Mouse (Mus musculus): Measurements from ENCODE around the gene Poc1b. TPM values are rescaled to one million over a fixed set of nuclear protein-coding genes. Genes with fewer than 3 reads are reported as not detected.
A peak's percentile ranks its signal among the peaks of the same experiment; 100 is the strongest.

Gene Poc1b
- polyA plus RNA-seq, 1 experiment, result 21.8 TPM

DNA sequence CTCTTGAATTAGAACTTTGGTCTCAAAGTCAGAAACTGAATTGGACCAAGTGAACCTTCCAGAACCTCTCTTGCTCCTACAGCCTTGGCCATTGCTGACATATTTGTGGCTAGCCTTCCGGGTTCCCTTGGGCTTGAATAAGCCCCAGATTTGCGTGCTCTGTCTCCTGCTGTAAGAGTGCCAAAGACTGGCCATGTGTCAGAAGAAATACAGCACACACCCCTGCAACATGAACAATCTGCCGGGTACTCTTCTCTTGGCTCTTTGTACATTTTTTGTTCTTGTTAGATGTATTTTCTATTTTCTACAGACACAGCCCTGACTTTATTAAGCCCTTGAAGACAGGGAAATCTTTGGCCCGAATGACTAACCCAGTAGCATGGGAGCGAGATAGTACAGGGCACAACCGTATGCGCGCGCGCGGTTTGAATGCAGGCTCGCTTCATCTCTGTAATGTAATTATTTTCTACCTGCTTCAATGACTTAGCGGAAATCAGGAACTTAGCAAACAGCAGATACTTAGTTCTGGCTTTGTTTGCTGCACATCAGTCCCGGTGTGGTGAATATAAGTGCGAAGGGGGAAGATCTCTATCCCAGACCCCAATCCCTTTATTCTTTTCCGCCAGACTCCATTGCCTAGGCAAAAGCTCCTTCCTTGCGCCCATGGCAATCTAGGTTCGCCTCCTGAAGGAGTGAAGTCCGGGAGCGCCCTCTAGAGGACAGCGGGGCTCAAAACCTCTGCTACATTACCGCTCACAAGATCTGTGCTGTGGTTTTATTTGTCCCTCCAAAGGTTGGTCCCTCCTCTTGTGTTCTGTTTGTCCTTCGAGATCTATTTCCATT lies 22.2 kb upstream of the Poc1b start:
- TF ChIP-seq CTCF (IDR thresholded peaks at IDR 0.05; ENCODE audit: low read depth, low read length), result peak; percentile 88
- no peak for TF ChIP-seq POLR2A (IDR thresholded peaks at IDR 0.05; ENCODE audit: borderline replicate concordance, low read depth, low read length)
- no peak overlapping the region for H3K27ac ChIP-seq (ENCODE audit: insufficient read depth, low read depth, low read length)

DNA sequence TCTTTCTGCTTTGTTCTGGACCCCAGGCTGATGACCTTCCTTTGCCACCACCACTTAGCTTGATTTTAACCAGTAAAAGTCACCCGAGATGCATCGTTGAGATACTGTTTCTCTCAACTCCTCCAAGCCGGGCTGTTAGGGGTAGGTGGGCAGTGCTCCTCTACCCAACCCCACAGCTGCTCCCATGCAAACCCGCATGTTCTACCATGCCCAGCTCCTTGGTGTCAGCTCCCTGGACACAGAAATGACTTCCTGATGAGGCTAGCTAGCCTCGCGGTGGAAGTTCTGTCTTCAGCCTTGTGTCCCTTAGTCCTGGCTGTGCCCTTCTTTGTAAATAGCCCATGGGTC lies 21.6 kb upstream of the Poc1b start:
- H3K4me3 ChIP-seq (ENCODE audit: insufficient read depth, low read length), result no peak overlapping the region
- TF ChIP-seq POLR2A (IDR thresholded peaks at IDR 0.05; ENCODE audit: borderline replicate concordance, low read depth, low read length), result no peak
- no peak for TF ChIP-seq CTCF (IDR thresholded peaks at IDR 0.05; ENCODE audit: low read depth, low read length)
- H3K27ac ChIP-seq (ENCODE audit: insufficient read depth, low read depth, low read length), result no peak overlapping the region
- peaks cover 37% of the 10 kb centered on the region for H3K4me1 ChIP-seq (ENCODE audit: control insufficient read depth, insufficient read depth, low read length)

More for the DNA sequence above, 22.2 kb upstream of the Poc1b start:
- Histone ChIP-seq H3K4me3 (ENCODE audit: insufficient read depth, low read length) (no peak overlapping the region), H3K4me1 (ENCODE audit: control insufficient read depth, insufficient read depth, low read length) (peaks cover 37% of the 10 kb centered on the region)

DNA sequence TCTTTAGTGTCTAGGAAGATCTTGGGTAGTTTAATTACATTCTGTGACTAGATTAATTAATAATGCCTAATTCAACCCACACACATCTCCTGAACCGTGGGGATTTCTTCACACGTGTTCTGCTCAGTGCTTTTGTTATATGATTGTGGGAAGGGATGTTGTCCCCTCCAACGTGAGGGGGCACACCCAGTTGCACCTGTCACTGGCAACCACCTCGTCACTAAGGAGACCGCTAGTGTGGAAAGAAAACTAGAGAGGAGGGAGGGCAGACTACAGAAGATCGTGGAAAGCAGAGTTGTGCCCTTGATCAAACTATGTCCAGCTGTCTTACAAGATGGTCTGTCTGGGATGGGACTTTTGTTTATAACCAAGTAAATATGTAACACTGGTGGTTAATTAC lies 20.8 kb upstream of the Poc1b start:
- TF ChIP-seq CTCF (IDR thresholded peaks at IDR 0.05; ENCODE audit: low read depth, low read length) (no peak), POLR2A (IDR thresholded peaks at IDR 0.05; ENCODE audit: borderline replicate concordance, low read depth, low read length) (no peak)
- H3K27ac ChIP-seq (ENCODE audit: insufficient read depth, low read depth, low read length), result no peak overlapping the region
- H3K4me3 ChIP-seq (ENCODE audit: insufficient read depth, low read length), result no peak overlapping the region
- H3K4me1 ChIP-seq (ENCODE audit: control insufficient read depth, insufficient read depth, low read length), result peaks cover 35% of the 10 kb centered on the region

DNA sequence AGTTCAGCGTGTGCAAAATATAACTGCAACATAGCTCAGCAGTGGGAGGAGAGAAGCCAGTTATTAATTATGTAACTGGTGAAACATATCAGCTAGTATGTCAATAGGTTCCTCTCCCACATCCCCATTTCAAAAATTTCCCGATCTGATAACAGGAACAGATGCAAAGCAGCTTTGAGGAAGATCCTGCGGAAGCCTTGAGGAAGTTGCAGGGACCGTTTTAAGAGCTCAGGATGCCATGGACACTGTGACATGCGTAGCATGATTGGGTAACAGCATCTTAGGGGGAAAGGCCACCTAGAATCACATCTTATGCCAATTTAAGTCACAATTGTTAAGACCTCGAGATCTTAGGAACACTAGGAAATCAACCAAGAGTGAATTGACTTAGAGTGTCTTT lies 16.9 kb upstream of the Poc1b start:
- TF ChIP-seq POLR2A (IDR thresholded peaks at IDR 0.05; ENCODE audit: borderline replicate concordance, low read depth, low read length) (no peak), CTCF (IDR thresholded peaks at IDR 0.05; ENCODE audit: low read depth, low read length) (no peak)
- Histone ChIP-seq H3K4me3 (ENCODE audit: insufficient read depth, low read length) (no peak overlapping the region), H3K27ac (ENCODE audit: insufficient read depth, low read depth, low read length) (no peak overlapping the region), H3K4me1 (ENCODE audit: control insufficient read depth, insufficient read depth, low read length) (peaks cover 20% of the 10 kb centered on the region)

DNA sequence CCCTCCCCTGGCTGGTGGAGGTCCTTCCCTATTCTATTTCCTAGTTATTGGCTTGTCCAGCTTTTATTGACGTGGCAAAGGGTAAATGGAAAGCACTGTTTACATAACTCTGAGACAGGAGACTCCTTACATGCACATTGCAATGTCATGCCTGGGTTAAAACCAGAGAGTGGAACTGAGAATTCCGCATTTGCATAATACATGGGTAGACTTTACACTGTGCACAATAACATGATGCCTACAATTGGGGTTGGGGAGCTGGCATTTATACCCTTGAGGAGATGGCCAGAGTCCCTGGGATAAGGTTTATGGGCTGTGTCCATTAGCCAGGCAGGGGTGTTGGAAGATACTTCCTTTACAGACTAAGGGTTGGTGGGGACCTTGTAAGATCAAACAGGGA lies 13.5 kb upstream of the Poc1b start:
- Histone ChIP-seq H3K4me3 (ENCODE audit: insufficient read depth, low read length) (no peak overlapping the region), H3K27ac (ENCODE audit: insufficient read depth, low read depth, low read length) (no peak overlapping the region), H3K4me1 (ENCODE audit: control insufficient read depth, insufficient read depth, low read length) (peaks cover 12% of the 10 kb centered on the region)
- TF ChIP-seq POLR2A (IDR thresholded peaks at IDR 0.05; ENCODE audit: borderline replicate concordance, low read depth, low read length), result no peak
- no peak for TF ChIP-seq CTCF (IDR thresholded peaks at IDR 0.05; ENCODE audit: low read depth, low read length)

DNA sequence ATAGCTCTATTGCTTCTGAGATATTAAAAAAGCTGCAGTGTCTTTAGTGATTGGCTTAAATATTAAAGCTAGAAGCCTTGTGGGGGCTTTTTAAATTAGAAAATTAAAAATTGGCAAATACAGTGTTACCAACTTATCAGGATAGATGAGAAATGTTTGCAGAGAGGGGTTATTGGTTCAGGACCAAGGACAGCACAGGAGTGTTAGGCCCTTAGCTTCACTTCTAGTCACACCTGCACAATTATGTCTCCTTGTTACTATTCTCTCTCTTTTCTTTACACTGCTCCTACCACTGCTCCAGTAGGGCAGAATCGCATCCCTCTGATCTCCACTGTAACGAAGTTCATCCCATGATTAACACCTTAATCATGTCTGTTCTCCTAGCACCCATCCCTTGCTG lies 11.7 kb upstream of the Poc1b start:
- H3K27ac ChIP-seq (ENCODE audit: insufficient read depth, low read depth, low read length), result no peak overlapping the region
- no peak for TF ChIP-seq POLR2A (IDR thresholded peaks at IDR 0.05; ENCODE audit: borderline replicate concordance, low read depth, low read length)
- TF ChIP-seq CTCF (IDR thresholded peaks at IDR 0.05; ENCODE audit: low read depth, low read length), result no peak

DNA sequence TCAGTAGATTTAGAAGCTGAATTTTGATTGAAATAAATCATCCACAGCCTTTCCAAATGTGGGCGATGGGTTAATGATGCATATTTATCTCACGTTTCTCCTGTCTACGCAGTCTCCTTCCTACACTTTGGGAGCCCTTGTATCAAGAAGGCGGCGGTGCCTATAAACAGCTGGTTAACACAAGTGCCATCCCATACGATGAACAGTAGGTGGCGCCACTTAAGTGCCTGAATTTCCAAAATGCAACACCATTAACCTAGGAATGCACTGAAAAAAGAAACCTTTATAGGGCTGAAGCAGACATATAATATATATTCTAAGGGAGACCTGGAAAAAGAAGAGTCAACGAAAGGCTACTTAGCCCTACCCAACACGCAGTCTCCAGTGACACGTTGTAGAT lies 9.5 kb upstream of the Poc1b start:
- no peak overlapping the region for H3K27ac ChIP-seq (ENCODE audit: insufficient read depth, low read depth, low read length)
- TF ChIP-seq POLR2A (IDR thresholded peaks at IDR 0.05; ENCODE audit: borderline replicate concordance, low read depth, low read length), result no peak
- no peak for TF ChIP-seq CTCF (IDR thresholded peaks at IDR 0.05; ENCODE audit: low read depth, low read length)
- H3K4me3 ChIP-seq (ENCODE audit: insufficient read depth, low read length), result no peak overlapping the region
- H3K4me1 ChIP-seq (ENCODE audit: control insufficient read depth, insufficient read depth, low read length), result no peaks in the 10 kb centered on the region

More for the DNA sequence above, 11.7 kb upstream of the Poc1b start:
- Histone ChIP-seq H3K4me1 (ENCODE audit: control insufficient read depth, insufficient read depth, low read length) (peaks cover 4% of the 10 kb centered on the region), H3K4me3 (ENCODE audit: insufficient read depth, low read length) (no peak overlapping the region)

DNA sequence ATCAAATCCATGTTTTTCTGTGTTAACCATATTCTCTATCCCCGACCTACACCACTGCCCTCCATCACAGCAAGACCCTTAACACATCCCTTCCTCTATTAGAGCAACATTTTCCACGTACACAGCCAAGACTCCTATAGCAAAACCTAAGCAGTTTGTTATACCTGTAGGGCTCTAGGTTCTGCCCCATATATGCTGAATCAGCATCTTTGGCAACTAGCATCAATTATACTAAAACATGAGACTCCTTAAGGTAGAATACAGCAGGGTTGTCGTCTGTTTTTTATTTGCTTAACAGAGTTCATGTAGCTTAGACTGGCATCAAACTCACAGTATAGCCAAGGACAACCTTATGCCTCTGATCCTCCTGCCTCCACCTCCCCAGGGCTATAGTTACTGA lies 1.3 kb upstream of the Poc1b start:
- TF ChIP-seq POLR2A (IDR thresholded peaks at IDR 0.05; ENCODE audit: borderline replicate concordance, low read depth, low read length) (no peak), CTCF (IDR thresholded peaks at IDR 0.05; ENCODE audit: low read depth, low read length) (no peak)
- H3K4me3 ChIP-seq (ENCODE audit: insufficient read depth, low read length), result no peak overlapping the region
- H3K27ac ChIP-seq (ENCODE audit: insufficient read depth, low read depth, low read length), result no peak overlapping the region
- H3K4me1 ChIP-seq (ENCODE audit: control insufficient read depth, insufficient read depth, low read length), result peaks cover 6% of the 10 kb centered on the region; the same call in 1 of the 2 replicates

DNA sequence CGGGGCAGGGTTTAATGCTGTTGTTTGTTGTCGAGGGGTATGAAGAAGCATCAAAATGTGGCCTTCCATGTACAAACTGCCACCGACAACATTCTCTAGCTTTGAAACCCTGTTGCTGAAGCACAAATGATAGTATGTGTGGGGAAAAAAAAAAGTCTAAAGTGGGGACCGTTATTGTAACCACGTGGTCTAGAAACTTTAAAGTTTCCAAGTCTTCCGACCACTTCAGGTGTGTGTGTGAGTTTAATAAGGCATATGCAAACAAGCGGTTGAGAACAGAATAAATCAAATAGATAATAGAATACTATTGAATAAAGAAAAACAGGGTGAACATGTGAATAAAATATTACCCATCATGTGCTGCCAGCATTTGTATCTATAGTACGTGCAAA lies 529 bp upstream of the Poc1b start:
- Histone ChIP-seq H3K4me1 (ENCODE audit: control insufficient read depth, insufficient read depth, low read length) (peaks cover 6% of the 10 kb centered on the region; the same call in 1 of the 2 replicates), H3K27ac (ENCODE audit: insufficient read depth, low read depth, low read length) (peak overlapping the region; percentile 91; the same call in 1 of the 2 replicates), H3K4me3 (ENCODE audit: insufficient read depth, low read length) (peak overlapping the region; percentile 99)
- TF ChIP-seq CTCF (IDR thresholded peaks at IDR 0.05; ENCODE audit: low read depth, low read length) (no peak), POLR2A (IDR thresholded peaks at IDR 0.05; ENCODE audit: borderline replicate concordance, low read depth, low read length) (no peak)

DNA sequence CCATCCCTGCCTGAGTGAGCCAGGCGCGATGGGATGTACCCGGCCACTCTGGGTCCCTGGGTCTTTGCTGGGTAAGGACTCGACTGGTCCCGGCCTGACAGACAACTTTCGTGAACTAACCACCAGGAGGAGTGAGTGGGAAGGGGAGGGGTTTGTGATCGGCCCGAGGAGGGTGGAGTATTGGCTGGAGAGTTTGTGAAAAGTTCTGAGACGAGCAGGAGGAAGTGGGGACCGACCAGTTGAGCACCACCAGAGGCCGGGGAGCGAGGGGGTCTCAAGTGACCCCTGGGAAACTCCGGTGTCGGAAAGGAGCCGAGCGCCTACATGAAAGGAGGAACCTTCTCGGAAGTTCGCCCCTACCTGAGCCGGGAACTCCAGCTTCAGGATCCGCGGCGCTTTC lies 1.1 kb downstream of the Poc1b start, which contains the start of gene Galnt4:
Gene Galnt4, plus strand, starts transcription at position 196 of the 400 bp plus-strand sequence.
- Histone ChIP-seq H3K4me1 (ENCODE audit: control insufficient read depth, insufficient read depth, low read length) (peaks cover 6% of the 10 kb centered on the region; the same call in 1 of the 2 replicates), H3K4me3 (ENCODE audit: insufficient read depth, low read length) (peak within 1 kb of the TSS; percentile 99), H3K27ac (ENCODE audit: insufficient read depth, low read depth, low read length) (peak within 1 kb of the TSS; percentile 64)
- TF ChIP-seq POLR2A (IDR thresholded peaks at IDR 0.05; ENCODE audit: borderline replicate concordance, low read depth, low read length) (no peak), CTCF (IDR thresholded peaks at IDR 0.05; ENCODE audit: low read depth, low read length) (peak; percentile 31; the same call in 1 of the 2 replicates)
